Mouse (Mus musculus) CD4-positive helper T cell, adult 2 months (primary cell): Measurements from ENCODE around the gene Sh3glb2.
A peak's percentile ranks its signal among the peaks of the same experiment; 100 is the strongest.

Source experiments
- DNase-seq: peaks from one replicate; pipeline ENCODE4 v3.0.0-alpha.2; 2012; ENCODE audit warnings: low read depth, missing footprints, low spot score

Sh3glb2 gene

GRCm38 (mm10) chr2:30342061-30342460 is 17.1 kb downstream of the Sh3glb2 start:
- no peak for DNase-seq

DNA sequence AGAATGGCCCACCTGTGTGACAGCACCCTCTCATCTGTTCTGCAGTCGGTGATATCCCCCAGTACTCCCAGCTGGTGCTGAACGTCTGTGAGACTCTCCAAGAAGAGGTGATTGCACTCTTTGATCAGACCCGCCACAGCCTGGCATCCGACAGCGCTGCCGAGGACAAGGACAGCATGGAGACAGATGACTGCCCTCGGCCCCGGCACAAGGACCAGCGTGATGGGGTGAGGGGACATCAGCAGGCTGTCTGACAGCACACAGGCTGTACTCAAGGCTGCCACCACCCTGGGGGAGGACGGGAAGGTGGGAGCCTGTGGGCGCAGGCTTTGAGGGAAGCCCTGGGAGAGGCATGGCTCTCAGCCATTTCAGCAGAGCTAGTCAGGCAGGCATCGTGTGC is 22.0 kb downstream of the Sh3glb2 start:
- peak; percentile 6 for DNase-seq

DNA sequence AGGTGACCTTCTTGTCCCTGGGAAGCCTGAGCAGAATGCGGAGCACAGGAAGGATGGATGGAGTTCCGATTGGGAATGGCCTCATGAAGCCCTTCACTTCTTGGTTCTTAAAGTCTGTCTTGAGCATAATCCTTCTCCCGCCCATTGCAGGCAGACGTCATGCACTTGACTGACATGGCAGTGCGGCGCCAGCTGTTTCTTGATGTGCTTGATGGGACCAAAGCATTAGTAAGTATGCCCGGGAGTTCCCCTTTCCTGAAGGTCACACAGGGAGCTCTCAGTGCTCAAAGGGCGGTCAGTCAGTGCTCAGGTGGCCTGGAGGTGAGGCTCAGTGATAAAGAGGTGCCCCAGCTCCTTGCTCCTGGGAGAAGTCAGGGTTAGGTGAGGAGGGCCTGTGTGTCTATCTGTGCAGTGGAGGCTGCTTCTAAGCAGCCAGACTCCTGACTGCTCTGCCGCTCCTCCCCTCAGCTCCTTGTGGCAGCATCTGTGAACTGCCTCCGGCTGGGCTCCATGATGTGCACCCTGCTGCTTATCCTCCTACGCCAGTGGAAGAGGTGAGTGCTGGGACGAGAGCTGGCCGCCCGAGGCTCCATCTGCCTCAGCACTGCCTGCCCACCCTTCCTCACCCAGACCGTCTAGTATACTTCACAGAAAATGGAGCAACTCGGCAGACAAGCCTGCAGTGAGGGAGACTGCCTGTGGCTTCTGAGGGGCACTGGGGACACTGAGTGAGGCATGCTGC is 22.8 kb downstream of the Sh3glb2 start:
- no peak for DNase-seq

DNA sequence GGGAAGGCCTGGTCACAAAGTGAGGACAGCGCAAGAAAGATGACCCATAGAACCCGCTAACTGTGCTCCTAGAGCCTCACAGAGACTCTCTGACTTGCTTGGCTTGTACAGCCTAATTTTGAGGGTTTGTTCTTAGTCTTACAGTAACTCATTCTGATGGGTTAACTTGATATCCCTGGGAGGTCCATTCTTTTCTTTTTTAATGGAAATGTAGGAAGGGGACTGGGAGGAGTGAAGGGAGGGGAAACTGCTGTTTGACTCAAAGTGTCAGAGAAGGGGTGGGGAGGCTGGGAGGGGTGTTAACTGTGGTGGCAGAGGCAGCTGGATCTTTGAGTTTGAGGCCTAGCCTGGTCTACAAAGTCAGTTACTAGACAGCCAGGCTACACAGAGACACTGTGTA is 23.8 kb downstream of the Sh3glb2 start:
- no peak for DNase-seq

- DNase-seq: no peak
These were observed 30.3 kb downstream of the Sh3glb2 start for GRCm38 (mm10) chr2:30328791-30329190.

GRCm38 (mm10) chr2:30327276-30327675 is 31.9 kb downstream of the Sh3glb2 start:
- DNase-seq: no peak

DNA sequence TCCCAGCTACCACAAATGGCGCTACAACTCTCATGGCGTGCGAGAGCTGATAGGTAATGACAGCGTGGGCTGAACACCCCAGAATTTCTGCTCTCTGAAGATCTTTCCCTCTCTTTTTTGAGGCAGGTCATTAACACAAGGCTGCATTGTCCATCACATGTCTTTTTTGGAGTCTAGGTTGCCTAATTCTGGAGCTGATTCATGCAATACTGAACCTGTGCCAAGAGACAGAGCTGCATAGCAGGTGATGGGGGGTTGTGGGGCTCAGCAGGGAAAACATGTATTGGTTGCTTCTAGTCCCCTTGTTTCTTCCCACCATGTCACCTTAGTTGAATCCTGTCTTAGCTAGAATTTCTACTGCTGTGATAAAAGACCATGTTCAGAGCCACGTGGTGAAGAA is 33.8 kb downstream of the Sh3glb2 start:
- no peak for DNase-seq

DNA sequence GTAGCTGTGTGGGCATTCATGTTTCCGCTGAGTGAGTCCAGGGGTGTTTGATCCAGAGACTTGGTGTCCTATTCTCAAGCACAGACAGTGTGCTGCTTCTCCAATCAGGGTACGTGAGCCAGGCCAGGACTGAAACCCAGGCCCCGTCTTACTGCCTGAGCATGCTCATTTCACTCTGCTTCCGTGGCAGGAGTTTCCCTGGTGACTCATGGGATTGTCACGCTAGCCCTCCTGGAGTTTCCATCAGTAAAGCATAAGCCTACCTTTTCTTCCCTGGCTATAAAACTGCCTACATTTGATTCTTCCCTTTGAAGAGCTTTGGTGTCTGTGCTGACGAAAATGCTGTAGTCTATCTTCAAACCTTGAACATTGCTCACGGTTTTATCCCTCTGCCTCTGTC is 36.0 kb downstream of the Sh3glb2 start:
- no peak for DNase-seq

- DNase-seq: no peak
These were observed 39.9 kb downstream of the Sh3glb2 start for GRCm38 (mm10) chr2:30319260-30319659.

DNA sequence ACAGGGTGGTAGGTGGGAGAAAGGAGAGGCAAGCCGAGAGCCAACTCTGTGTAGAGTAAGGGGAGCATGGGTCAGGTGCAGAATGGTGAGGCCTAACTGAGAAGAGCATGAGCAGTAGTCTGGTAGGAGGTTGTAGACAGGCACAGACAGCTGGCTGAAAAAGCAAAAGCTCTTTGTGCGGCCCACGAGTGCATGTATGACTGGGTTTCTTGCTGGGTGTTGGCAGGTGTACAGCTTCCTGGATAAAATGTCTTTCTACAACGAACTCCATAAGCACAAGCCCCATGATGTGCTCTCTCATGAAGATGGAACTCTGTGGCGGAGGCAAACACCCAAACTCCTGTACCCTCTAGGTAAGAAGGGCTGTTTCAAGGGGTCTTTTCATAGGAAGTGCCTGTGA is 42.2 kb downstream of the Sh3glb2 start:
- DNase-seq: no peak

DNA sequence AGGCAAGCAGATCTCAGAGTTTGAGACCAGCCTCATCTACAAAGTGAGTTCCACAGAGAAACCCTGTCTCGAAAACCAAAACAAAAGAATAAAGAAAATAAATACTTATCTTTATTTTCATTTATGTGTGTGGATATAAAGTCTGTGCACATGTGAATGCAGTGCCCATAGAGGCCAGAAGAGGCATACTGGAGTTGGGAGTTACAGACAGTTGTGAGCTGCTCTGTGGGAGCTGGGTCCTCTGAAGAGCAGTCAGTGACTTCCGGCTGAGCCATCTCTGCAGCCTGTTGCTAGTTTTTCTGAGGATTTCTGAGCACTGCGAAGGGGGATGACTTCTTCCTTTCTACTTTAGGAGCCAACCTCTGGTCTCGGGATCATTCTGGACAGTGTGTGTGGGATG is 43.0 kb downstream of the Sh3glb2 start:
- no peak for DNase-seq

- no peak for DNase-seq
These were observed 47.7 kb downstream of the Sh3glb2 start for GRCm38 (mm10) chr2:30311481-30311880.

DNA sequence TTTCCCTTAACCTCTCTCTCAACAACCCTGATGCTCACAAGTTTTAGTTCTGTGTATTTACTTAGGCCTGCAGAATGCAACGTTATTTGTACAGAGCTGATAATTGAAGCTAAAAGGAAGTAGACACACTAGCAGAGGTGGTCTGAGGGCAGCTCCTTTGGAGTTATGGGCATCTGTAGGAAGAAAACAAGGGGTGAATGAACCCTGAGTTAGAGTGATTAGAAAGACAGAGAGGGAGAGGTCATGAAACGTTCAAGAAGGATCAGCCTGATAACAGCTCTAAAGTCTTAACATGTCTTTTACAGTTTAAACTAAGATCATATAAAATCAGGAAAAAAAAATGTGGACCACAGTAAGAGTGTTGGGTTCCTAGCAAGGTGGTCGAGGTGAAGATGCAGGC is 49.8 kb downstream of the Sh3glb2 start:
- no peak for DNase-seq

DNA sequence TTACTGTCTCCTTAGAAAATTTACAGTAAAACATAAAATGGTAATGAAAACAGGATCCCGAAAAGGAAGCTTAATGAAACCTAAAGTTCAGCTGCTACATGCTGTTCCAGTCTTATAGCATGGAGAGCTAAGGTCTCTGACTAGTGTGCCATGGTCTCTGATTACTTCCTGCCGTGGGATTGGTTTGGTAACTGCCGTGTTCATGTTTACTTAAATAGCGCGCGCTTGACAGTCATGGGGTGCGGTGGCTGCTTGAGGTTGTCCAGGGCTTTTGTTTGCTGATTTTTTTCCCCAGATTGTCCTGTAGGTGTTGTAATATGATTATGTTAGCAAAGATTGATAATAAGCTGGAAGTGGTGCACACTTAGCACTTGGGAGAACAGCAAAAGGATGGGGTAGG is 53.0 kb downstream of the Sh3glb2 start:
- no peak for DNase-seq

GRCm38 (mm10) chr2:30299966-30300365 is 59.2 kb downstream of the Sh3glb2 start:
- DNase-seq: no peak

DNA sequence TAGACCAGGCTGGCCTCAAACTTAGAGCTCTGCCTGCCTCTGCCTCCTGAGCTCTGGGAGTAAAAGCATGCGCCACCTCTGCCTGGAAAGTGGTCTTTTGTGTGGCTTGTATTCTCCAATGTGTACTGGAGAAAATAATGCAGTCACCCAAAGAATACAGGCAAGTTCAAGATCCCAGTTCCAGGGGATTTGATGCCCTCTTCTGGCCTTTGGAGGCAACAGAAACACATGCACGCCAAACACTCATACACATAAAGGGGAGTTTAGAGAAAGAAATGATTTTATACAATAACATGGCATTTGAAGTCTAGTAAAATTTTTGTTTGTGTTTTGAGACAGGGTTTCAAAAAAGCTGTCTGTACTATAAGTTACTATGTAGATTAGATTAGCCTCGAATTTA is 59.6 kb downstream of the Sh3glb2 start:
- DNase-seq: no peak
